ENCODE assay signal across 8 mouse cellular contexts in the genomic region with DNA sequence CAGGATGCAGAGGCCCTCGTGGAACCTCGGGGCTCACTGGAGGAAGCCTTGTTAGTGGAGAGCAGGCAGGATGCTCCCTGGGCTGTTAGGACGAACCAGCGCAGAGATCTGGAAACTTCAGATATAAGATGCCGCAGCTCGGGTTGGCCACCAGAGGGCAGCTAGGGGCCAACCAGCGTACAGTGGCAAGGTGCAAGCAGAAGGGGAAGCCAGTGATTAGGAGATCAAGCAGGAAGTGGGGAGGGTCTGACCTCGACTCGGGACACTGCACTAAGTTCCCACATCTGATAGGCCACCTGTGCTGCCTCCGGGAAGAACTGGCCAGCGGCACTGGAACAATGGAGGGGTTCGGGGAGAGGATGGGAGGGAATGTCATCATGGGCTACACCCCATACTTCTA. TPM values are rescaled to one million over a fixed set of nuclear protein-coding genes. Genes with fewer than 3 reads are reported as not detected.
DNase-seq lines count a peak whose midpoint lies in the region; ATAC-seq and TF ChIP-seq lines count a peak whose summit lies in the region.

No protein-coding gene starts in this region.

- H3K79me2 ChIP-seq in heart, adult 2 months (replicated peaks; ENCODE audit: control insufficient read depth, insufficient read depth, low read length), result no peaks in the 10 kb centered on the region

- no peak overlapping the region for H3K27ac ChIP-seq in heart, adult 2 months
- H3K27ac ChIP-seq in limb, embryonic 12.5 days, result no peak overlapping the region
- H3K27ac ChIP-seq in midbrain, embryonic 16.5 days (ENCODE audit: low read length), result no peak overlapping the region

- intact Hi-C loops in heart, adult 2 months (cut with DNase I), result loop anchor here (1.0 to 2.0 kb wide), 2 partner anchors 41 to 89 kb away; no protein-coding TSS in a partner anchor

- DNase-seq in urinary bladder, postnatal 14 days (ENCODE audit: low spot score), result peak; percentile 51
- DNase-seq in urinary bladder, postnatal 10 days (ENCODE audit: low spot score), result no peak
- DNase-seq in embryo, embryonic 11 days, result peak; percentile 82
- DNase-seq in heart, adult 2 months, result peak; percentile 69 to 72
- peak; percentile 28 for DNase-seq in kidney, adult 11 months
- DNase-seq in spleen, postnatal 14 days (ENCODE audit: low spot score in 2 of 2), result peak; percentile 31 to 41

- no peaks in the 10 kb centered on the region for H3K27me3 ChIP-seq in heart, adult 2 months (ENCODE audit: control insufficient read depth, insufficient read depth, low read length)
- no peaks in the 10 kb centered on the region for H3K27me3 ChIP-seq in limb, embryonic 12.5 days
- no peaks in the 10 kb centered on the region for H3K27me3 ChIP-seq in midbrain, embryonic 16.5 days (ENCODE audit: control insufficient read depth, insufficient read depth, low read depth, low read length)

- TF ChIP-seq POLR2A in heart, adult 2 months (IDR thresholded peaks at IDR 0.05; ENCODE audit: insufficient read depth, low read depth, low read length), result no peak

- no peaks in the 10 kb centered on the region for H3K36me3 ChIP-seq in heart, adult 2 months (ENCODE audit: control insufficient read depth, insufficient read depth, low read length)
- peaks cover 79% of the 10 kb centered on the region for H3K36me3 ChIP-seq in limb, embryonic 12.5 days
- peaks cover 9% of the 10 kb centered on the region for H3K36me3 ChIP-seq in midbrain, embryonic 16.5 days (ENCODE audit: control insufficient read depth, insufficient read depth, low read length)

- H3K9me3 ChIP-seq in limb, embryonic 12.5 days, result peaks cover 5% of the 10 kb centered on the region
- no peaks in the 10 kb centered on the region for H3K9me3 ChIP-seq in midbrain, embryonic 16.5 days (replicated peaks; ENCODE audit: control insufficient read depth, low read length, poor library complexity, severe bottlenecking)

- H3K9ac ChIP-seq in heart, adult 2 months (ENCODE audit: low read depth, low read length), result no peak overlapping the region
- H3K9ac ChIP-seq in limb, embryonic 12.5 days (replicated peaks), result 0 out of 2 replicates have a peak overlapping the region, but pooled peaks have one; percentile 1
- H3K9ac ChIP-seq in midbrain, embryonic 16.5 days (ENCODE audit: low read depth, low read length), result 0 out of 2 replicates have a peak overlapping the region, but pooled peaks have one; percentile 25

- 7% methylated on average over 12 of the region's 12 CpGs for WGBS in heart, adult 2 months
- WGBS in limb, embryonic 12.5 days, result 7% methylated on average over 12 of the region's 12 CpGs
- 3% methylated on average over 12 of the region's 12 CpGs for WGBS in midbrain, embryonic 16.5 days

- H3K4me3 ChIP-seq in heart, adult 2 months, result no peak overlapping the region
- H3K4me3 ChIP-seq in limb, embryonic 12.5 days (replicated peaks), result no peak overlapping the region
- H3K4me3 ChIP-seq in midbrain, embryonic 16.5 days (ENCODE audit: low read depth, low read length), result no peak overlapping the region

- ATAC-seq in limb, embryonic 12.5 days (ENCODE audit: insufficient number of reproducible peaks, insufficient read depth, low FRiP score, low TSS enrichment, low read depth), result 0 out of 2 replicates have a peak, but pooled peaks have one; percentile 33
- ATAC-seq in midbrain, embryonic 16.5 days, result peak; percentile 48; the same call in 1 of the 2 replicates

- peaks cover 2% of the 10 kb centered on the region for H3K4me1 ChIP-seq in heart, adult 2 months (ENCODE audit: control insufficient read depth, insufficient read depth, low read length)
- H3K4me1 ChIP-seq in limb, embryonic 12.5 days (replicated peaks), result no peaks in the 10 kb centered on the region
- H3K4me1 ChIP-seq in midbrain, embryonic 16.5 days (ENCODE audit: control insufficient read depth, insufficient read depth, low read length), result no peaks in the 10 kb centered on the region

- no peak overlapping the region for H3K4me2 ChIP-seq in limb, embryonic 12.5 days
- no peak overlapping the region for H3K4me2 ChIP-seq in midbrain, embryonic 16.5 days (ENCODE audit: low read length)

- TF ChIP-seq CTCF in heart, adult 2 months (IDR thresholded peaks at IDR 0.05), result peak; percentile 95

- peak; percentile 78; the same call in 1 of the 2 replicates for TF ChIP-seq EP300 in heart, adult 2 months (IDR thresholded peaks at IDR 0.05; ENCODE audit: insufficient read depth, low read depth, low read length)

RNA-seq across cellular contexts. Expression of a gene that starts 35.0 kb away (rescaled TPM):
- total RNA-seq in heart, adult 2 months (2021), result 100 to 1,000 TPM; 205 to 213 TPM
- 136 and 193 TPM in 2 replicates for polyA plus RNA-seq in heart, adult 2 months (2012; rRNA removed)
- polyA plus RNA-seq in limb, embryonic 12.5 days (2016; fragmentation: Nextera tagmentation; extraction: Ambion mirVana), result 168 and 178 TPM in 2 replicates
- 36.3 and 37.0 TPM in 2 replicates for polyA plus RNA-seq in midbrain, embryonic 16.5 days (2015; fragmentation: Nextera tagmentation; extraction: Ambion mirVana)

RNA-seq across cellular contexts. Expression of a gene that starts 35.6 kb away (rescaled TPM):
- total RNA-seq in heart, adult 2 months (2021), result 10 to 100 TPM; 25.9 to 34.4 TPM
- 26.6 and 31.9 TPM in 2 replicates for polyA plus RNA-seq in heart, adult 2 months (2012; rRNA removed)
- polyA plus RNA-seq in limb, embryonic 12.5 days (2016; fragmentation: Nextera tagmentation; extraction: Ambion mirVana), result 17.5 and 18.0 TPM in 2 replicates
- 16.4 and 17.4 TPM in 2 replicates for polyA plus RNA-seq in midbrain, embryonic 16.5 days (2015; fragmentation: Nextera tagmentation; extraction: Ambion mirVana)
